Mouse (Mus musculus): ENCODE measurements around the gene Gm2663. TPM values are rescaled to one million over a fixed set of nuclear protein-coding genes. Genes with fewer than 3 reads are reported as not detected.
"Not testable (repeated sequence)": the region's sequence is repeated elsewhere in the genome, so short reads cannot be mapped to it uniquely, and the experiment has no call there.

Gm2663 gene
- not detected in 2 replicates for polyA plus RNA-seq (2011; ENCODE audit: insufficient read depth, insufficient read length, low read depth, missing spikeins)

- not testable (repeated sequence) for H3K9me3 ChIP-seq (replicated peaks; ENCODE audit: control insufficient read depth, insufficient read depth, low read length, poor library complexity, severe bottlenecking); H3K27ac ChIP-seq (ENCODE audit: insufficient read depth, low read length); H3K4me1 ChIP-seq (ENCODE audit: control insufficient read depth, insufficient read depth, low read length); H3K4me3 ChIP-seq (ENCODE audit: low read depth, low read length); H3K27me3 ChIP-seq (ENCODE audit: control insufficient read depth, insufficient read depth, low read length, poor library complexity, severe bottlenecking); H3K9ac ChIP-seq (ENCODE audit: low read depth, poor library complexity, severe bottlenecking); H3K36me3 ChIP-seq (ENCODE audit: control insufficient read depth, insufficient read depth, low read length, poor library complexity, severe bottlenecking)
Measured at GRCm38 (mm10) chr6:40999379-40999778, at the start of gene Gm2663. Gene Gm2663 (minus strand): TSS chr6:40999479.

- H3K27me3 ChIP-seq (ENCODE audit: control insufficient read depth, insufficient read depth, low read length, poor library complexity, severe bottlenecking) = no peaks in the 10 kb centered on the region
- H3K9me3 ChIP-seq (replicated peaks; ENCODE audit: control insufficient read depth, insufficient read depth, low read length, poor library complexity, severe bottlenecking) = no peaks in the 10 kb centered on the region
- H3K4me1 ChIP-seq (ENCODE audit: control insufficient read depth, insufficient read depth, low read length) = no peaks in the 10 kb centered on the region
- TF ChIP-seq CTCF (IDR thresholded peaks at IDR 0.05; ENCODE audit: low read depth, low read length) (no peak), EP300 (IDR thresholded peaks at IDR 0.05; ENCODE audit: insufficient read depth, low read depth, low read length) (no peak), POLR2A (IDR thresholded peaks at IDR 0.05; ENCODE audit: insufficient read depth, low read length) (no peak)
- no peak overlapping the region for H3K27ac ChIP-seq (ENCODE audit: insufficient read depth, low read length)
- H3K36me3 ChIP-seq (ENCODE audit: control insufficient read depth, insufficient read depth, low read length, poor library complexity, severe bottlenecking) = no peaks in the 10 kb centered on the region
- H3K9ac ChIP-seq (ENCODE audit: low read depth, poor library complexity, severe bottlenecking) = no peak overlapping the region
- no peak overlapping the region for H3K4me3 ChIP-seq (ENCODE audit: low read depth, low read length)
Measured at GRCm38 (mm10) chr6:41048602-41049001, 49.3 kb upstream of the Gm2663 start.

DNA sequence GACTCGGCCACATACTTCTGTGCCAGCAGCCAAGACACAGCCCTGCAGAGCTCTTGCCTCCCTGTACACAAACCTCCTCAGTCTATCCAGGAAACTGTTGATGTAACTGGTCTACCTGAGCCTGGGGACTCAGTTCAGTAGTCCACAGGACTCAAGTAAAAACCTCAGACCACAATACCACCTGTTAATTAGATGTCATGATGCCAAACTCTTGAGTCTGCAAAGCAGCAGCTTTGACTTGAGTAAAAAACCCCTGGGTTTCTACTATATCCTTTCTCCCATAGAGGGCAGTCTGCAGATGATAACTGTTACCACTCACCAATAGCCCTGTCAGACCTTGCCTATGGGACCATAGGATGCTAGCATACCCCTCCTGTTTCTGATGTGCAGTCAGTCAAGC, 48.7 kb upstream of the Gm2663 start:
- no peak for TF ChIP-seq EP300 (IDR thresholded peaks at IDR 0.05; ENCODE audit: insufficient read depth, low read depth, low read length)
- TF ChIP-seq CTCF (IDR thresholded peaks at IDR 0.05; ENCODE audit: low read depth, low read length) = no peak
- TF ChIP-seq POLR2A (IDR thresholded peaks at IDR 0.05; ENCODE audit: insufficient read depth, low read length) = no peak
- Histone ChIP-seq H3K36me3 (ENCODE audit: control insufficient read depth, insufficient read depth, low read length, poor library complexity, severe bottlenecking) (no peaks in the 10 kb centered on the region), H3K27ac (ENCODE audit: insufficient read depth, low read length) (no peak overlapping the region), H3K4me1 (ENCODE audit: control insufficient read depth, insufficient read depth, low read length) (no peaks in the 10 kb centered on the region), H3K9ac (ENCODE audit: low read depth, poor library complexity, severe bottlenecking) (no peak overlapping the region), H3K27me3 (ENCODE audit: control insufficient read depth, insufficient read depth, low read length, poor library complexity, severe bottlenecking) (no peaks in the 10 kb centered on the region), H3K4me3 (ENCODE audit: low read depth, low read length) (no peak overlapping the region), H3K9me3 (replicated peaks; ENCODE audit: control insufficient read depth, insufficient read depth, low read length, poor library complexity, severe bottlenecking) (no peaks in the 10 kb centered on the region)

- Histone ChIP-seq H3K9me3 (replicated peaks; ENCODE audit: control insufficient read depth, insufficient read depth, low read length, poor library complexity, severe bottlenecking) (no peaks in the 10 kb centered on the region), H3K4me3 (ENCODE audit: low read depth, low read length) (no peak overlapping the region)
Measured at GRCm38 (mm10) chr6:41047202-41047601, 47.9 kb upstream of the Gm2663 start.

GRCm38 (mm10) chr6:41046553-41046952, 47.3 kb upstream of the Gm2663 start:
- Histone ChIP-seq H3K4me3 (ENCODE audit: low read depth, low read length) (no peak overlapping the region), H3K9me3 (replicated peaks; ENCODE audit: control insufficient read depth, insufficient read depth, low read length, poor library complexity, severe bottlenecking) (no peaks in the 10 kb centered on the region), H3K9ac (ENCODE audit: low read depth, poor library complexity, severe bottlenecking) (no peak overlapping the region), H3K27me3 (ENCODE audit: control insufficient read depth, insufficient read depth, low read length, poor library complexity, severe bottlenecking) (no peaks in the 10 kb centered on the region), H3K27ac (ENCODE audit: insufficient read depth, low read length) (no peak overlapping the region), H3K36me3 (ENCODE audit: control insufficient read depth, insufficient read depth, low read length, poor library complexity, severe bottlenecking) (no peaks in the 10 kb centered on the region), H3K4me1 (ENCODE audit: control insufficient read depth, insufficient read depth, low read length) (no peaks in the 10 kb centered on the region)
- TF ChIP-seq EP300 (IDR thresholded peaks at IDR 0.05; ENCODE audit: insufficient read depth, low read depth, low read length) (no peak), CTCF (IDR thresholded peaks at IDR 0.05; ENCODE audit: low read depth, low read length) (no peak), POLR2A (IDR thresholded peaks at IDR 0.05; ENCODE audit: insufficient read depth, low read length) (no peak)

More at GRCm38 (mm10) chr6:41047202-41047601, 47.9 kb upstream of the Gm2663 start:
- Histone ChIP-seq H3K9ac (ENCODE audit: low read depth, poor library complexity, severe bottlenecking) (no peak overlapping the region), H3K27me3 (ENCODE audit: control insufficient read depth, insufficient read depth, low read length, poor library complexity, severe bottlenecking) (no peaks in the 10 kb centered on the region), H3K4me1 (ENCODE audit: control insufficient read depth, insufficient read depth, low read length) (no peaks in the 10 kb centered on the region), H3K27ac (ENCODE audit: insufficient read depth, low read length) (no peak overlapping the region), H3K36me3 (ENCODE audit: control insufficient read depth, insufficient read depth, low read length, poor library complexity, severe bottlenecking) (no peaks in the 10 kb centered on the region)
- TF ChIP-seq EP300 (IDR thresholded peaks at IDR 0.05; ENCODE audit: insufficient read depth, low read depth, low read length) (no peak), POLR2A (IDR thresholded peaks at IDR 0.05; ENCODE audit: insufficient read depth, low read length) (no peak), CTCF (IDR thresholded peaks at IDR 0.05; ENCODE audit: low read depth, low read length) (no peak)

DNA sequence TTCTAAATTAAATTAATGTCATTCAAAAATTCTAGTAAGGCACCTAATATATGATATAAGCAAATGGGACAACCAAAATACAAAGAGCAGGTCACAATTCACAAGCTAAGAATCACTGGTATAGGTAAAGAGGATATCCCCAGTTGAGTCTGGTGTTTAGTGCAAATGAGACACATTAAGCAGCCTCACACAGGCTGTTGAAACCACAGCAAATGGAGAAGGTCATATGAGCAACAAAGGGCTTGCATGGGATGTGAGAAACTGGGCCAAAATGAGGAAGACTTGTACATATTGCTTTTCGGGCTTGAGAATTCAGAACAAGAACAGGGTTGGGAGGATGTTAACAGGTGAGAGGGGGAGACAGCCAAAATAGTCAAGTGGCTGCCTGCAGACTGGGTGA, 45.5 kb upstream of the Gm2663 start:
- no peaks in the 10 kb centered on the region for H3K9me3 ChIP-seq (replicated peaks; ENCODE audit: control insufficient read depth, insufficient read depth, low read length, poor library complexity, severe bottlenecking)
- H3K27me3 ChIP-seq (ENCODE audit: control insufficient read depth, insufficient read depth, low read length, poor library complexity, severe bottlenecking) = no peaks in the 10 kb centered on the region
- H3K9ac ChIP-seq (ENCODE audit: low read depth, poor library complexity, severe bottlenecking) = no peak overlapping the region
- H3K4me3 ChIP-seq (ENCODE audit: low read depth, low read length) = no peak overlapping the region
- TF ChIP-seq POLR2A (IDR thresholded peaks at IDR 0.05; ENCODE audit: insufficient read depth, low read length) (no peak), EP300 (IDR thresholded peaks at IDR 0.05; ENCODE audit: insufficient read depth, low read depth, low read length) (no peak), CTCF (IDR thresholded peaks at IDR 0.05; ENCODE audit: low read depth, low read length) (no peak)
- no peak overlapping the region for H3K27ac ChIP-seq (ENCODE audit: insufficient read depth, low read length)
- H3K36me3 ChIP-seq (ENCODE audit: control insufficient read depth, insufficient read depth, low read length, poor library complexity, severe bottlenecking) = no peaks in the 10 kb centered on the region
- no peaks in the 10 kb centered on the region for H3K4me1 ChIP-seq (ENCODE audit: control insufficient read depth, insufficient read depth, low read length)
